Mouse (Mus musculus) left cerebral cortex, postnatal 36 days (tissue): ENCODE data around the gene Gm10256. TPM values are rescaled to one million over a fixed set of nuclear protein-coding genes. Genes with fewer than 3 reads are reported as not detected.
"Not testable (repeated sequence)": the region's sequence is repeated elsewhere in the genome, so short reads cannot be mapped to it uniquely, and the experiment has no call there.

Experiments used
- DNase-seq, 2 experiments: peaks; one replicate each; pipeline ENCODE4 v3.0.0; 2021 to 2022; ENCODE audit warnings: low spot score in 2 of 2, mixed read lengths in 1 of 2
- intact Hi-C: fragments of 180-260 bp; cut with DNase I; formaldehyde crosslinking; loops from one replicate; pipeline ENCODE4 v1.15.1; 2025
- total RNA-seq, 2 experiments: library from RNA; stranded (reverse); gene quantifications; 2 replicates each; pipeline ENCODE4 v1.2.3; 2021

The Gm10256 gene
- not detected for total RNA-seq

GRCm38 (mm10) chrY:2830380-2830779, at the start of gene Gm10256, which contains the start of gene Rbmy:
TSS of gene Gm10256 (plus strand) at chrY:2830699.
TSS of gene Rbmy (plus strand) at chrY:2830680.
- intact Hi-C loops, DNase-seq: not testable (repeated sequence)

DNA sequence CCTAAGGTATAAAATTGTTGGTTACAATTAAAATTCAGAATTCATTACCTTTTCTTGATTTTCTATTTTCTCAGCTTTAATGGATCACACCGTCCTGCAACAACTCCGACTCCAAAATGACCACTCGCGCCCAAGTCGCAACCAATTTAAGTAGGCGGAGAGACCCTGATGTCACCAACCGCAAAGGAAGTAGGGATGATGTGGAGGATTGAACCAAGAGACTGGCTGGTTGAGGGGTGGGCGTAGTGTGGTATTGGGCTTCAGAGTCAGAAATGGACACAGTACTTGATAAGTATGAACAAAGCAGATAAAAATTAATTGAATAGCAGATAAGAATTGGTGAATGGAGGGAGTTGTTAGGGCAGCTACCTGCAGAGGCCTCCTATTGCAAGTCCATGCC, 34.4 kb upstream of the Gm10256 start, which contains the start of gene Gm4064:
TSS of gene Gm4064 (minus strand) at position 101 of the 400 bp plus-strand sequence.
- intact Hi-C loops, DNase-seq: not testable (repeated sequence)

DNA sequence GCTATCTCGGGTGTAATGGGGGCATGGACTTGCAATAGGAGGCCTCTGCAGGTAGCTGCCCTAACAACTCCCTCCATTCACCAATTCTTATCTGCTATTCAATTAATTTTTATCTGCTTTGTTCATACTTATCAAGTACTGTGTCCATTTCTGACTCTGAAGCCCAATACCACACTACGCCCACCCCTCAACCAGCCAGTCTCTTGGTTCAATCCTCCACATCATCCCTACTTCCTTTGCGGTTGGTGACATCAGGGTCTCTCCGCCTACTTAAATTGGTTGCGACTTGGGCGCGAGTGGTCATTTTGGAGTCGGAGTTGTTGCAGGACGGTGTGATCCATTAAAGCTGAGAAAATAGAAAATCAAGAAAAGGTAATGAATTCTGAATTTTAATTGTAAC, 70.2 kb downstream of the Gm10256 start, which contains the start of gene Gm10352:
TSS of gene Gm10352 (plus strand) at position 301 of the 400 bp plus-strand sequence.
- intact Hi-C loops, DNase-seq: not testable (repeated sequence)

Other genes starting within 250 kb of the Gm10256 start
- not detected for gene H2al2c, start 231.6 kb upstream of the Gm10256 start, total RNA-seq
- not detected for gene Sry, start 167.0 kb upstream of the Gm10256 start, total RNA-seq
- gene H2al2b, start 110.0 kb upstream of the Gm10256 start, total RNA-seq = not detected
- gene Gm4064, start 34.5 kb upstream of the Gm10256 start, total RNA-seq = not detected
- gene Rbmy, start within 50 bp of the Gm10256 start, total RNA-seq = not detected
- gene Gm10352, start 70.3 kb downstream of the Gm10256 start, total RNA-seq = not detected
- gene Gm29289, start 101.9 kb downstream of the Gm10256 start, total RNA-seq = not detected